Mouse (Mus musculus): Measurements from ENCODE around the gene Tenm4. TPM values are rescaled to one million over a fixed set of nuclear protein-coding genes. Genes with fewer than 3 reads are reported as not detected.
A peak's percentile ranks its signal among the peaks of the same experiment; 100 is the strongest.

Gene Tenm4
- polyA plus RNA-seq, 1 experiment from 2014 or later: 22.1 TPM

- Histone ChIP-seq H3K4me1 (replicated peaks) (peaks cover 32% of the 10 kb centered on the region), H3K9me3 (no peaks in the 10 kb centered on the region), H3K27me3 (ENCODE audit: insufficient read depth, poor library complexity, severe bottlenecking) (peaks cover 11% of the 10 kb centered on the region; the same call in 1 of the 2 replicates), H3K4me3 (no peak overlapping the region), H3K36me3 (no peaks in the 10 kb centered on the region), H3K27ac (no peak overlapping the region)
- WGBS: 91% methylated on average over 4 of the region's 4 CpGs
- no peak for DNase-seq (ENCODE audit: low spot score)
Measured at GRCm38 (mm10) chr7:96678236-96678635, 507.2 kb downstream of the Tenm4 start.

- H3K36me3 ChIP-seq: no peaks in the 10 kb centered on the region
- H3K9me3 ChIP-seq: no peaks in the 10 kb centered on the region
- peaks cover 41% of the 10 kb centered on the region for H3K4me1 ChIP-seq (replicated peaks)
- peak overlapping the region; percentile 69 for H3K27ac ChIP-seq
- H3K4me3 ChIP-seq: no peak overlapping the region
- 61% methylated on average over 1 of the region's 1 CpGs for WGBS
- DNase-seq (ENCODE audit: low spot score): no peak
- peaks cover under 1% of the 10 kb centered on the region; the same call in 1 of the 2 replicates for H3K27me3 ChIP-seq (ENCODE audit: insufficient read depth, poor library complexity, severe bottlenecking)
Measured at GRCm38 (mm10) chr7:96679746-96680145, 508.7 kb downstream of the Tenm4 start.

- Histone ChIP-seq H3K27me3 (ENCODE audit: insufficient read depth, poor library complexity, severe bottlenecking) (no peaks in the 10 kb centered on the region; the same call in 1 of the 2 replicates), H3K36me3 (no peaks in the 10 kb centered on the region), H3K9me3 (no peaks in the 10 kb centered on the region), H3K27ac (peak overlapping the region; percentile 69), H3K4me3 (no peak overlapping the region), H3K4me1 (replicated peaks) (peaks cover 46% of the 10 kb centered on the region)
- DNase-seq (ENCODE audit: low spot score): no peak
- 91% methylated on average over 5 of the region's 5 CpGs for WGBS
Measured at GRCm38 (mm10) chr7:96680405-96680804, 509.4 kb downstream of the Tenm4 start.

- 79% methylated on average over 4 of the region's 4 CpGs for WGBS
- no peaks in the 10 kb centered on the region for H3K9me3 ChIP-seq
- no peak overlapping the region for H3K27ac ChIP-seq
- no peaks in the 10 kb centered on the region for H3K27me3 ChIP-seq (ENCODE audit: insufficient read depth, poor library complexity, severe bottlenecking)
- H3K36me3 ChIP-seq: no peaks in the 10 kb centered on the region
- no peak overlapping the region for H3K4me3 ChIP-seq
- H3K4me1 ChIP-seq (replicated peaks): peaks cover 53% of the 10 kb centered on the region
- no peak for DNase-seq (ENCODE audit: low spot score)
Measured at GRCm38 (mm10) chr7:96681808-96682207, 510.8 kb downstream of the Tenm4 start.

- H3K9me3 ChIP-seq: no peaks in the 10 kb centered on the region
- WGBS: 82% methylated on average over 3 of the region's 3 CpGs
- peaks cover 53% of the 10 kb centered on the region for H3K4me1 ChIP-seq (replicated peaks)
- H3K36me3 ChIP-seq: no peaks in the 10 kb centered on the region
- no peak overlapping the region for H3K27ac ChIP-seq
- no peak overlapping the region for H3K4me3 ChIP-seq
- H3K27me3 ChIP-seq (ENCODE audit: insufficient read depth, poor library complexity, severe bottlenecking): no peaks in the 10 kb centered on the region
- no peak for DNase-seq (ENCODE audit: low spot score)
Measured at GRCm38 (mm10) chr7:96688141-96688540, 517.1 kb downstream of the Tenm4 start.

GRCm38 (mm10) chr7:96701097-96701845 is 530.2 kb downstream of the Tenm4 start:
- H3K9me3 ChIP-seq: no peaks in the 10 kb centered on the region
- H3K27me3 ChIP-seq (ENCODE audit: insufficient read depth, poor library complexity, severe bottlenecking): no peaks in the 10 kb centered on the region
- peaks cover 8% of the 10 kb centered on the region; the same call in 1 of the 2 replicates for H3K4me1 ChIP-seq (replicated peaks)
- 91% methylated on average over 8 of the region's 8 CpGs for WGBS
- H3K4me3 ChIP-seq: no peak overlapping the region
- H3K27ac ChIP-seq: no peak overlapping the region
- no peak for DNase-seq (ENCODE audit: low spot score)
- H3K36me3 ChIP-seq: peaks cover 41% of the 10 kb centered on the region

- Histone ChIP-seq H3K4me1 (replicated peaks) (peaks cover 8% of the 10 kb centered on the region; the same call in 1 of the 2 replicates), H3K9me3 (no peaks in the 10 kb centered on the region), H3K36me3 (peaks cover 49% of the 10 kb centered on the region), H3K27me3 (ENCODE audit: insufficient read depth, poor library complexity, severe bottlenecking) (no peaks in the 10 kb centered on the region), H3K4me3 (no peak overlapping the region), H3K27ac (no peak overlapping the region)
- DNase-seq (ENCODE audit: low spot score): no peak
- 88% methylated on average over 16 of the region's 16 CpGs for WGBS
Measured at GRCm38 (mm10) chr7:96703958-96704357, 532.9 kb downstream of the Tenm4 start.

- no peak overlapping the region for H3K27ac ChIP-seq
- no peak for DNase-seq (ENCODE audit: low spot score)
- 0 out of 2 replicates have a peak, but pooled peaks cover under 1% of the 10 kb centered on the region for H3K4me1 ChIP-seq (replicated peaks)
- peaks cover 8% of the 10 kb centered on the region; the same call in 1 of the 2 replicates for H3K27me3 ChIP-seq (ENCODE audit: insufficient read depth, poor library complexity, severe bottlenecking)
- peaks cover 62% of the 10 kb centered on the region for H3K36me3 ChIP-seq
- no peaks in the 10 kb centered on the region for H3K9me3 ChIP-seq
- no peak overlapping the region for H3K4me3 ChIP-seq
- WGBS: 92% methylated on average over 8 of the region's 8 CpGs
Measured at GRCm38 (mm10) chr7:96705307-96706129, 534.5 kb downstream of the Tenm4 start.

- peaks cover 18% of the 10 kb centered on the region for H3K27me3 ChIP-seq (ENCODE audit: insufficient read depth, poor library complexity, severe bottlenecking)
- no peak overlapping the region for H3K27ac ChIP-seq
- no peaks in the 10 kb centered on the region for H3K4me1 ChIP-seq (replicated peaks)
- no peak overlapping the region for H3K4me3 ChIP-seq
- no peak for DNase-seq (ENCODE audit: low spot score)
- peaks cover 70% of the 10 kb centered on the region for H3K36me3 ChIP-seq
- H3K9me3 ChIP-seq: no peaks in the 10 kb centered on the region
- WGBS: 91% methylated on average over 7 of the region's 7 CpGs
Measured at GRCm38 (mm10) chr7:96706531-96706930, 535.5 kb downstream of the Tenm4 start.

GRCm38 (mm10) chr7:96707112-96707511 is 536.1 kb downstream of the Tenm4 start:
- no peaks in the 10 kb centered on the region for H3K9me3 ChIP-seq
- 96% methylated on average over 2 of the region's 2 CpGs for WGBS
- peaks cover 70% of the 10 kb centered on the region for H3K36me3 ChIP-seq

GRCm38 (mm10) chr7:96708071-96708470 is 537.0 kb downstream of the Tenm4 start:
- WGBS: 91% methylated on average over 5 of the region's 5 CpGs
- DNase-seq (ENCODE audit: low spot score): no peak
- Histone ChIP-seq H3K36me3 (peaks cover 65% of the 10 kb centered on the region), H3K27ac (no peak overlapping the region), H3K27me3 (ENCODE audit: insufficient read depth, poor library complexity, severe bottlenecking) (peaks cover 32% of the 10 kb centered on the region), H3K9me3 (no peaks in the 10 kb centered on the region), H3K4me3 (no peak overlapping the region), H3K4me1 (replicated peaks) (no peaks in the 10 kb centered on the region)

More at GRCm38 (mm10) chr7:96707112-96707511, 536.1 kb downstream of the Tenm4 start:
- Histone ChIP-seq H3K4me3 (no peak overlapping the region), H3K4me1 (replicated peaks) (no peaks in the 10 kb centered on the region), H3K27ac (no peak overlapping the region), H3K27me3 (ENCODE audit: insufficient read depth, poor library complexity, severe bottlenecking) (peaks cover 23% of the 10 kb centered on the region)
- no peak for DNase-seq (ENCODE audit: low spot score)

GRCm38 (mm10) chr7:96708561-96708960 is 537.5 kb downstream of the Tenm4 start:
- Histone ChIP-seq H3K27ac (no peak overlapping the region), H3K36me3 (peaks cover 62% of the 10 kb centered on the region), H3K27me3 (ENCODE audit: insufficient read depth, poor library complexity, severe bottlenecking) (peaks cover 37% of the 10 kb centered on the region), H3K9me3 (no peaks in the 10 kb centered on the region), H3K4me3 (no peak overlapping the region), H3K4me1 (replicated peaks) (no peaks in the 10 kb centered on the region)
- WGBS: 88% methylated on average over 5 of the region's 5 CpGs
- no peak for DNase-seq (ENCODE audit: low spot score)

- WGBS: 93% methylated on average over 8 of the region's 8 CpGs
Measured at GRCm38 (mm10) chr7:96708968-96709367, 537.9 kb downstream of the Tenm4 start.

More at GRCm38 (mm10) chr7:96708968-96709367, 537.9 kb downstream of the Tenm4 start:
- Histone ChIP-seq H3K4me3 (no peak overlapping the region), H3K27me3 (ENCODE audit: insufficient read depth, poor library complexity, severe bottlenecking) (peaks cover 41% of the 10 kb centered on the region), H3K4me1 (replicated peaks) (no peaks in the 10 kb centered on the region), H3K36me3 (peaks cover 58% of the 10 kb centered on the region), H3K9me3 (no peaks in the 10 kb centered on the region), H3K27ac (no peak overlapping the region)
- DNase-seq (ENCODE audit: low spot score): no peak
